Mouse (Mus musculus): Measurements from ENCODE around the gene Hdgfl3.
"Not testable (repeated sequence)": the region's sequence is repeated elsewhere in the genome, so short reads cannot be mapped to it uniquely, and the experiment has no call there.

Hdgfl3 gene

GRCm38 (mm10) chr7:81854568-81855307 lies 79.5 kb downstream of the Hdgfl3 start:
- DNase-seq (ENCODE audit: low spot score) = no peak

GRCm38 (mm10) chr7:81851706-81852105 lies 82.6 kb downstream of the Hdgfl3 start:
- DNase-seq (ENCODE audit: low spot score) = no peak

GRCm38 (mm10) chr7:81850171-81850570 lies 84.1 kb downstream of the Hdgfl3 start:
- DNase-seq (ENCODE audit: low spot score) = no peak

- no peak for DNase-seq (ENCODE audit: low spot score)
Measured at GRCm38 (mm10) chr7:81849633-81850032, 84.6 kb downstream of the Hdgfl3 start.

GRCm38 (mm10) chr7:81849214-81849613 lies 85.1 kb downstream of the Hdgfl3 start:
- no peak for DNase-seq (ENCODE audit: low spot score)

GRCm38 (mm10) chr7:81847777-81848176 lies 86.5 kb downstream of the Hdgfl3 start:
- DNase-seq (ENCODE audit: low spot score) = no peak

- DNase-seq (ENCODE audit: low spot score) = no peak
Measured at GRCm38 (mm10) chr7:81847010-81847409, 87.3 kb downstream of the Hdgfl3 start.

- DNase-seq (ENCODE audit: low spot score) = no peak
Measured at GRCm38 (mm10) chr7:81846008-81846407, 88.3 kb downstream of the Hdgfl3 start.

GRCm38 (mm10) chr7:81845313-81845712 lies 89.0 kb downstream of the Hdgfl3 start:
- no peak for DNase-seq (ENCODE audit: low spot score)

GRCm38 (mm10) chr7:81844801-81845200 lies 89.5 kb downstream of the Hdgfl3 start:
- no peak for DNase-seq (ENCODE audit: low spot score)

- DNase-seq (ENCODE audit: low spot score) = no peak
Measured at GRCm38 (mm10) chr7:81843903-81844302, 90.4 kb downstream of the Hdgfl3 start.

GRCm38 (mm10) chr7:81842998-81843397 lies 91.3 kb downstream of the Hdgfl3 start:
- no peak for DNase-seq (ENCODE audit: low spot score)

GRCm38 (mm10) chr7:81842141-81842540 lies 92.1 kb downstream of the Hdgfl3 start:
- DNase-seq (ENCODE audit: low spot score) = no peak

GRCm38 (mm10) chr7:81841439-81841838 lies 92.8 kb downstream of the Hdgfl3 start:
- no peak for DNase-seq (ENCODE audit: low spot score)

GRCm38 (mm10) chr7:81840661-81841181 lies 93.6 kb downstream of the Hdgfl3 start:
- DNase-seq (ENCODE audit: low spot score) = no peak

- no peak for DNase-seq (ENCODE audit: low spot score)
Measured at GRCm38 (mm10) chr7:81839746-81840145, 94.5 kb downstream of the Hdgfl3 start.

- DNase-seq (ENCODE audit: low spot score) = not testable (repeated sequence)
Measured at GRCm38 (mm10) chr7:81837771-81838170, 96.5 kb downstream of the Hdgfl3 start.

GRCm38 (mm10) chr7:81835430-81835829 lies 98.8 kb downstream of the Hdgfl3 start:
- DNase-seq (ENCODE audit: low spot score) = no peak

GRCm38 (mm10) chr7:81834847-81835246 lies 99.4 kb downstream of the Hdgfl3 start:
- no peak for DNase-seq (ENCODE audit: low spot score)

Data from urinary bladder, postnatal 14 days (tissue).